Mouse (Mus musculus) heart, postnatal 10 days (tissue): ENCODE data around the gene Bicc1. TPM values are rescaled to one million over a fixed set of nuclear protein-coding genes. Genes with fewer than 3 reads are reported as not detected.

ENCODE experiments used
- DNase-seq, 2 experiments: peaks; one replicate each; pipeline ENCODE4 v3.0.0; 2021
- intact Hi-C: fragments of 180-260 bp; cut with DNase I; formaldehyde crosslinking; loops from one replicate; pipeline ENCODE4 v1.15.1; 2025
- total RNA-seq, 2 experiments: library from RNA; stranded (reverse); gene quantifications; 2 replicates each; pipeline ENCODE4 v1.2.3; 2021

Gene Bicc1
- total RNA-seq, 2 experiments from 2014 or later, result 33.6 to 36.8 TPM

DNA sequence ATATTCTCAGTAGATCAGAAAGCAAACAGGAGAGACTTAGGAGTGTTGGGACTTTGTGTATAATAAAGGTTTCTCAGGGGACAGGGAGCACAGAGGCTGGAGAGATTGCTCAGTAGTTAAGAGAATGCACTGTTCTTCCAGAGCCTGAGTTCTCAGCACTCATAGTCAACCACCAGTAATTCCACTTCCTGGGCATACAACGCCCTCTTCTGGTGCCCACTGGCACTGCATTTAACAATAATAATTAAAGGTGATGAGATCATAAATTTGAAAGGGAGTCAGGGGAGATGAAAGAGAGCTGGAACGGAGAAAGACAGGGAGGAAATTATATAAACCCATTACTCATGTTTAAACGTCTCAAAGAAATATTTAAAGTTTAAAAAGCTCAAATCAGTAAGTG lies 35.5 kb downstream of the Bicc1 start:
- intact Hi-C loops, result loop anchor here (5.0 kb wide), 2 partner anchors 33 to 67 kb away; partner anchors contain the start of gene Bicc1
- no peak for DNase-seq

DNA sequence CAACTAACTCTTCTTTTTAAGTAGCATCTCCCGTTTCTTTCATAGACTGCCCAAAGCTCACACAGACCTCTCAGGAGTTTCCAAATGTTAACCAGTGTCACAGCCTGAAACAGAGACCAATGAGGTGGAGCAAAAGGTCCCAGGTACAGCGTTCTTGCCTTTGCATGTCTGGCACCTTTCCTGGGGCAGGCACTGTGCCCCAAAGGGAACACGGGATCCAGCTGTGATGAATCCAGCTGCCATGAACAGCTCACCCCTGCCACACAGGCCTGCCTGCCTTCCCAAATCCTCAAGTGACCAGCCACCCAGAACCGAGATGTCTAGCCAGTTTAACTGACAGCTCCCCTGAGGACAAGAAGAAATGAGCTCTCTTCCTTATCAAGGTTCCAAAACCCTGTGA lies 36.1 kb downstream of the Bicc1 start:
- peak; percentile 65 to 67 for DNase-seq
- intact Hi-C loops, result loop anchor here (5.0 kb wide), 2 partner anchors 34 to 66 kb away; partner anchors contain the start of gene Bicc1

- intact Hi-C loops, result loop anchor here (5.0 kb wide), 2 partner anchors 35 to 65 kb away; partner anchors contain the start of gene Bicc1
Observed at GRCm38 (mm10) chr10:71122480-71122879, 37.0 kb downstream of the Bicc1 start.

DNA sequence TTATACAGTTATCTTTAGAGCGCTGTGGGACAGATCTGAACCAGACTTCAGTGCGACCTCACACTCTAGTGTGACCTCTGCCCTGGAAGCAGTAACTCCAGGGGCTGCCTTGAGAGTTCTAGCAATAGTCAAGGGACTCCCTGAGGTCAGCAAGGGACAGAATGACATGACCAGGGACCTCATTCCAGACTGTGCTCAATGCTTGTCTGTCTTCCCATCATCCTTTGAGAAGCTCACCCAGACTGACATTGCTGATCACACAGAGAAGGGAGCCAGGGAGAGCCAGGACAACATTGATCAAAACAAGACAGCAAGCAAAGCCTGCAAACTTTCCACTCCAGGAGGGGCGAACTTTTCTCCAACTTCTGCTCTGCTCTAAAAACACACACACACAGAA lies 38.7 kb downstream of the Bicc1 start:
- intact Hi-C loops, result loop anchor here (5.0 kb wide), 2 partner anchors 37 to 63 kb away; partner anchors contain the start of gene Bicc1
- no peak for DNase-seq

More at GRCm38 (mm10) chr10:71122480-71122879, 37.0 kb downstream of the Bicc1 start:
- no peak for DNase-seq

DNA sequence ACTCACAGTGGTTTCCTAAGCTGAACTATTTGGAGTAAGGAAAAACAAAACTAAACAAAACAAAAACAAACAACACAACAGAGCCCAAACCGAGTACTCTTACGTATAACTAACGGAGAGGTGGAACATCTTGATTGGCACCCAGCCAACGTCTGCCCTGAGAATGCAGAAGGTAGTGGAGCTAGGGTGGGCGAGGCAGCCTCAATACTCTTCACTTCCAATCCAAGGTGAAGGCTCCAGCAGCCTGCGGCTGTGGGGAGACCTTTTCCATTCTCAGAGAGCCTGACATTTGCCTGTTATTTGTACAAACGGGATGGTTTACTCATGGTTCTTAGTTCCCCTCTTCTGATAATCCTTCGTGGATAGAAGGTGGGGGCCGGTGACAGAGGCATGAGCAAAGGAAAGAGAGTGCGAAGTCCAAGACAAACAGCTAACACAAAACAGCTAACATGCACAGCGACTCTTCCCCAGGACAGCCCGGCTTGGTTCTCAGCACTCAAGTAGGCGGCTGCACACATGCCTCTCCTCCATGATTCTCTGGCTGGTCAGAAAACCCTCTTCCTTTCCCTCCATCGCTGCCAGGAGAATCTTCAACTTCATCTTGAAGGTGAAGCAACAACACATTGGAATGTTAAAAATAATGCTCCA lies 39.3 kb downstream of the Bicc1 start:
- intact Hi-C loops, result loop anchor here (5.0 kb wide), 2 partner anchors 37 to 63 kb away; partner anchors contain the start of gene Bicc1
- DNase-seq, result no peak

GRCm38 (mm10) chr10:71119120-71119847 lies 40.2 kb downstream of the Bicc1 start:
- intact Hi-C loops, result no loop called here
- peak; percentile 52 to 53 for DNase-seq

DNA sequence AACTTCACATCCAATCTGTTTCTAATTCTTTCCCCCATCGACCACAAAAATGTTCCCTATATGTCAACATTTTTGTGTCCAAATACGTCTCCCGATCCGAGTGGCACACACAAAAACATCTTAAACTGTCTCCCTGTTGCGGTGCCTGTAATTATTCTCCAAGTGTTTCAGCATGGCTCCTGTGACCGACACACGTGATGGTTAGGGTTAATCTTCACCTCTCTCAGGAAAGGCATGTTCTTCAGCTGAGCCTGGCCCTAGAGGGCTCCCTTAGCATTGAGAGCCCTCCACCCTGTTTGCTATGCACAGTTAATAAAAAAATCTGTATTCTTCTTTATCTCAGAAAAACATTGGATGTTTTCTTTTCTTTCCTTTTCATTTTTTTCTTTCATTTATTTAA lies 41.7 kb downstream of the Bicc1 start:
- DNase-seq, result no peak
- intact Hi-C loops, result no loop called here

- intact Hi-C loops, result no loop called here
- peak; percentile 52 to 53 for DNase-seq
Observed at GRCm38 (mm10) chr10:71114260-71114920, 45.1 kb downstream of the Bicc1 start.

GRCm38 (mm10) chr10:71106491-71107205 lies 52.9 kb downstream of the Bicc1 start:
- DNase-seq, result no peak
- intact Hi-C loops, result no loop called here

- intact Hi-C loops, result no loop called here
- no peak for DNase-seq
Observed at GRCm38 (mm10) chr10:71104791-71105190, 54.7 kb downstream of the Bicc1 start.

DNA sequence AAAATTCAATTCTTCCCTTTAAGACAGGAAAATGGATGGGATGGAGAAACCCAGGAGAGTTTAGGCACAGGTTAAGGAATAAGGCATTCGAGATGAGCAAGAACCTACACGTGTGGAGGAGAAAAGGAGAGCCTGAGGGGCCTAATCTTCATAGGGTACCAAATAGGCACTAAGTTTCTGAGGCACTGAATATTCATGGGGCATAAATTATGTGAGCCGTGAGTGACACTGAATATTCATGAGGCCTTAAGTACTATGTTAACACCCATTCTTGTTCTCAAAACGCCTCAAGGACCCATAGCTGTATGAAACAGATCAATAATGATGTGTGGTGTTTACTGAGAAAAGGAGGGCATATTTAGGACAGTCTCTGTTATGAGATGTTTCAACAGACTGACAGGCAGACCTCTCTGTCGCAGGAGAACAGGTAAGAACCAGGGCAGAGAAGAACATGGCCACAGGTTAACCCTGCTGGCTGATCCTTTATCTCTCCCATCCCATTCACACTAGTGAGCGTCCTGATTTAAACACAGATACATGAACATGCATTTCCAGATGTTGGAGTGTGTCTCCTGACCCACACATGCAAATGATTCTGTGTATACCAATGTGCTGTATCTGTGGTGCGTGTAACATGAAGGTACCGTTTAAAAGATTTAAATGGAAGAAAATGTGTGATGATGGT lies 58.5 kb downstream of the Bicc1 start:
- intact Hi-C loops, result no loop called here
- no peak for DNase-seq

DNA sequence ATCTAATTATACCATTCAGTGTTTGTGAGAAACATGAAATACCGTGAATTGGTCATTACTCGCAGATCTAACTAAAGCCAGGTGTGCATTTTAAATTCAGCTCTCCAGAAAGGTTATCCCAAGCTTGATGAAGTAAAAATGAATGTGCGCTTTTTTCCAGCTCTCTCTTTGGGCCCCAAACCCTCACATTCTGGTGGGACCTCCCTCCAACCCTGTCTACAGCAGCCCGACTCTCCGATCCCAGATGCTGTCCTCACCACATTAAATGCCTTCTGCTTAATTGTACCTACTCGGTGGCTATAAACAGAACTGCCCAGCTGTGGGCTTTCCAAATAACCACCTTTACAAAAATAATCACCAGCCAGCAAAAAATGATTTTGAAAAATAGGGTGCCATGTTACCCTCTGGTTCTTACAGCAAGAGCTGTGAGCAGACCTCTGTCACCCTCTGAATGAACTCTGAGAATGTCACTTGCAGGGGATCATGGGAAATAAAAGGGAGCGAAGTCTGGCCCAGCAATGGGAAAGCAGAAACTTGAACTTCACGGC lies 64.7 kb downstream of the Bicc1 start:
- DNase-seq, result no peak
- intact Hi-C loops, result no loop called here

DNA sequence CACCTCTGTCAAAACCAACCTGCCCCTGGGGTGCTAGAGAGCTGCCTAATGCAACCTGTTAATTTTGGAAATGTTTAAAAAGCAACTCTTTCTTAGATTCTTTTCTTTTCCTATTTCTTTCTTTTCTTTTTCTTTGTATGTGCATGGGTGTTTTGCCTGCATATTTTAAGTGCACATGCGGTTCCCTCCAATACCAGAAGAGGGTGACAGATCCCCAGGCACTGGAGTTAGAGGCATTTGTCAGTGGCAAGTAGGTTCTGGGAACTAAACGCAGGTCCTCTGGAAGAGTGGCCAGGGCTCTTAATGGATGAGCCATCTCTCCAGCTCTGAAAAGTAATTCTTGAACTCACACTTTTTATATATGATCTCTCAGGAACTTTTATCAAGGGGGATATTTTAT lies 66.2 kb downstream of the Bicc1 start:
- intact Hi-C loops, result no loop called here
- no peak for DNase-seq

DNA sequence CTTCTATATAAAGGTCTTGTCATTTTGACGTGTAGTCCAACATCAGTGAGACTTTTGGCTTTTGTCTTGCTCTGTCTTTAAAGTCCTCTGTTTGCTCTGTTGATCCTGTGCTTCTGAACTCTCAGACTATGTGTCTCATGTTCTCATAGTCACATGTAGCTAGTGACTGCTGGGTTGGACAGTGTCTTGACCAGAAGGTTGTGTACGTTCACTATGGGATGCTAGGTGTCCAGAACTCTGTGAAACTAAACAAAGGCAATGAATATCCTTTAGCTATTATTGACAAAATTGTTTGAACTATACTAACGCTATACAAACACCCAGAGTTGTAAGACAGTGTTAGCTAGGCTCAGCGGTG lies 72.2 kb downstream of the Bicc1 start:
- intact Hi-C loops, result no loop called here
- DNase-seq, result no peak

- no peak for DNase-seq
- intact Hi-C loops, result no loop called here
Observed at GRCm38 (mm10) chr10:71086571-71087358, 72.7 kb downstream of the Bicc1 start.

- DNase-seq, result no peak
- intact Hi-C loops, result no loop called here
Observed at GRCm38 (mm10) chr10:71082986-71083385, 76.5 kb downstream of the Bicc1 start.

DNA sequence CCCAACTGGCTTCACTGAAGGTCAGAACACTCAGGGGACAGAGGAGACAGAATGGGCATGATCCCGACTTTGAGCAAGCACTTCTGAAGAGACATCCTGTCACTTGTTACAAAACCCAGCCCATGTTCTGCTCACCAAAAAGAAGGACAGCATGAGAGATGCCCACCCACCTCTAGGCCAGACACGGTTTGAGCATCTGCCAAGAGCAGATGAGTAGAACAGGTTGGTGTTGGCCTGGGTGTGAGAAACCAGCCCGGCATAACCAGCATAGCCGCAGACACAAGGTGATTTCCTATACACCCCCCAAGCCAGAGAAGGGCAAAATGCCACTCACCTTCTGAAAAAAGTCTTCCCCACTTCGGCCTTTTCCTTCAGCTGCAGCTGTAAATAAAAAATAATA lies 80.6 kb downstream of the Bicc1 start:
- intact Hi-C loops, result no loop called here
- DNase-seq, result no peak

GRCm38 (mm10) chr10:71065009-71065408 lies 94.5 kb downstream of the Bicc1 start:
- DNase-seq, result no peak
- intact Hi-C loops, result no loop called here

- no peak for DNase-seq
- intact Hi-C loops, result loop anchor here (5.0 kb wide), 1 partner anchor 93 kb away; the partner anchor contains the start of gene Bicc1
Observed at GRCm38 (mm10) chr10:71064576-71064975, 94.9 kb downstream of the Bicc1 start.
